Mouse (Mus musculus) limb, embryonic 12.5 days (tissue): ENCODE data around the gene Nkx1-2. TPM values are rescaled to one million over a fixed set of nuclear protein-coding genes. Genes with fewer than 3 reads are reported as not detected.
A peak's percentile ranks its signal among the peaks of the same experiment; 100 is the strongest.

Source experiments
- ATAC-seq: fragments of 200-750 bp; cut with Nextera tagmentation; 2 replicates; pipeline ENCODE4 v1.8.0; 2017; ENCODE audit warnings: low read depth, moderate TSS enrichment; ENCODE audit not compliant: insufficient number of reproducible peaks, insufficient read depth, low FRiP score, low TSS enrichment
- H3K27ac ChIP-seq: fragments of 300-500 bp; sonication (generic); 2 replicates; pipeline ENCODE4 v1.5.1; 2016; ENCODE audit warnings: mild to moderate bottlenecking, moderate library complexity
- H3K27me3 ChIP-seq: fragments of 300-500 bp; sonication (generic); 2 replicates; pipeline ENCODE4 v1.6.1; 2016; ENCODE audit warnings: mild to moderate bottlenecking, moderate library complexity
- H3K36me3 ChIP-seq: fragments of 300-500 bp; sonication (generic); 2 replicates; pipeline ENCODE4 v1.6.1; 2016; ENCODE audit warnings: mild to moderate bottlenecking, moderate library complexity
- H3K4me1 ChIP-seq: fragments of 300-500 bp; sonication (generic); replicated peaks from 2 replicates; pipeline ENCODE4 v1.6.1; 2016
- H3K4me2 ChIP-seq: fragments of 300-500 bp; sonication (generic); 2 replicates; pipeline ENCODE4 v1.6.1; 2016; ENCODE audit warnings: mild to moderate bottlenecking, moderate library complexity
- H3K4me3 ChIP-seq: fragments of 300-500 bp; sonication (generic); replicated peaks from 2 replicates; pipeline ENCODE4 v1.5.1; 2016; ENCODE audit warnings: mild to moderate bottlenecking
- H3K9ac ChIP-seq: fragments of 300-500 bp; sonication (generic); replicated peaks from 2 replicates; pipeline ENCODE4 v1.6.1; 2016; ENCODE audit warnings: mild to moderate bottlenecking, moderate library complexity
- H3K9me3 ChIP-seq: fragments of 300-500 bp; sonication (generic); 2 replicates; pipeline ENCODE4 v1.6.1; 2016; ENCODE audit warnings: mild to moderate bottlenecking, moderate library complexity
- WGBS: fragments of 180-500 bp; shearing (Covaris S2); methylation state at CpG from one replicate; pipeline ENCODE4 v1.1.7; 2016; 5-methylcytosine and 5-hydroxymethylcytosine counted together
- polyA plus RNA-seq: library from polyadenylated mRNA; unstranded; fragments of >200 nt; fragmentation: Nextera tagmentation; extraction: Ambion mirVana; gene quantifications from 2 replicates; pipeline ENCODE4 v1.2.1, GENCODE M21; 2016

Nkx1-2 gene
- polyA plus RNA-seq, 1 experiment from 2014 or later: not detected

- peaks cover 76% of the 10 kb centered on the region for H3K36me3 ChIP-seq
- no peak overlapping the region for H3K4me3 ChIP-seq
- H3K9ac ChIP-seq: no peak overlapping the region
- H3K9me3 ChIP-seq: no peaks in the 10 kb centered on the region
- WGBS: 32% methylated on average over 3 of the region's 3 CpGs
- no peak overlapping the region for H3K27ac ChIP-seq
- no peak overlapping the region for H3K4me2 ChIP-seq
- ATAC-seq: no peak
- H3K27me3 ChIP-seq: no peaks in the 10 kb centered on the region
- H3K4me1 ChIP-seq: 0 out of 2 replicates have a peak, but pooled peaks cover under 1% of the 10 kb centered on the region
These were observed 40.2 kb downstream of the Nkx1-2 start for GRCm38 (mm10) chr7:132559138-132559766.

GRCm38 (mm10) chr7:132558141-132558736 lies 41.2 kb downstream of the Nkx1-2 start:
- no peaks in the 10 kb centered on the region for H3K9me3 ChIP-seq
- 90% methylated on average over 7 of the region's 7 CpGs for WGBS
- H3K27ac ChIP-seq: no peak overlapping the region
- H3K4me1 ChIP-seq: 0 out of 2 replicates have a peak, but pooled peaks cover 3% of the 10 kb centered on the region
- H3K4me3 ChIP-seq: no peak overlapping the region
- no peak overlapping the region for H3K9ac ChIP-seq
- H3K36me3 ChIP-seq: peaks cover 66% of the 10 kb centered on the region
- H3K4me2 ChIP-seq: no peak overlapping the region
- H3K27me3 ChIP-seq: no peaks in the 10 kb centered on the region
- no peak for ATAC-seq

- no peak for ATAC-seq
- H3K4me2 ChIP-seq: no peak overlapping the region
- H3K4me3 ChIP-seq: no peak overlapping the region
- 74% methylated on average over 5 of the region's 5 CpGs for WGBS
- no peak overlapping the region for H3K27ac ChIP-seq
- peaks cover 49% of the 10 kb centered on the region for H3K36me3 ChIP-seq
- no peaks in the 10 kb centered on the region for H3K9me3 ChIP-seq
- H3K9ac ChIP-seq: no peak overlapping the region
- 0 out of 2 replicates have a peak, but pooled peaks cover 3% of the 10 kb centered on the region for H3K4me1 ChIP-seq
- no peaks in the 10 kb centered on the region; the same call in 1 of the 2 replicates for H3K27me3 ChIP-seq
These were observed 42.9 kb downstream of the Nkx1-2 start for GRCm38 (mm10) chr7:132556575-132556974.

- 28% methylated on average over 4 of the region's 4 CpGs for WGBS
- ATAC-seq: no peak
- Histone ChIP-seq H3K9ac (no peak overlapping the region), H3K27ac (no peak overlapping the region), H3K4me2 (no peak overlapping the region), H3K36me3 (peaks cover 42% of the 10 kb centered on the region), H3K4me1 (0 out of 2 replicates have a peak, but pooled peaks cover 6% of the 10 kb centered on the region), H3K9me3 (no peaks in the 10 kb centered on the region), H3K27me3 (no peaks in the 10 kb centered on the region; the same call in 1 of the 2 replicates), H3K4me3 (no peak overlapping the region)
These were observed 43.5 kb downstream of the Nkx1-2 start for GRCm38 (mm10) chr7:132555911-132556310.

GRCm38 (mm10) chr7:132554091-132554490 lies 45.3 kb downstream of the Nkx1-2 start:
- no peak overlapping the region for H3K9ac ChIP-seq
- no peak for ATAC-seq
- no peak overlapping the region for H3K27ac ChIP-seq
- peaks cover 24% of the 10 kb centered on the region for H3K36me3 ChIP-seq
- H3K9me3 ChIP-seq: no peaks in the 10 kb centered on the region
- no peak overlapping the region for H3K4me2 ChIP-seq
- WGBS: 65% methylated on average over 2 of the region's 2 CpGs
- H3K4me3 ChIP-seq: no peak overlapping the region
- H3K27me3 ChIP-seq: no peaks in the 10 kb centered on the region; the same call in 1 of the 2 replicates
- H3K4me1 ChIP-seq: 0 out of 2 replicates have a peak, but pooled peaks cover 6% of the 10 kb centered on the region

- Histone ChIP-seq H3K27me3 (no peaks in the 10 kb centered on the region; the same call in 1 of the 2 replicates), H3K9ac (peak overlapping the region; percentile 63), H3K9me3 (no peaks in the 10 kb centered on the region), H3K4me2 (peak overlapping the region; percentile 84), H3K4me3 (peak overlapping the region; percentile 49), H3K4me1 (0 out of 2 replicates have a peak, but pooled peaks cover 6% of the 10 kb centered on the region), H3K36me3 (peaks cover 2% of the 10 kb centered on the region; the same call in 1 of the 2 replicates), H3K27ac (peak overlapping the region; percentile 29; the same call in 1 of the 2 replicates)
- peak; percentile 91 for ATAC-seq
- under 1% methylated on average over 27 of the region's 27 CpGs for WGBS
These were observed 47.9 kb downstream of the Nkx1-2 start for GRCm38 (mm10) chr7:132551351-132552126.

GRCm38 (mm10) chr7:132547126-132547525 lies 52.3 kb downstream of the Nkx1-2 start:
- H3K4me2 ChIP-seq: no peak overlapping the region
- 74% methylated on average over 3 of the region's 3 CpGs for WGBS

More at GRCm38 (mm10) chr7:132547126-132547525, 52.3 kb downstream of the Nkx1-2 start:
- H3K27ac ChIP-seq: no peak overlapping the region
- no peaks in the 10 kb centered on the region for H3K9me3 ChIP-seq
- no peak for ATAC-seq
- no peaks in the 10 kb centered on the region for H3K27me3 ChIP-seq
- no peak overlapping the region for H3K4me3 ChIP-seq
- H3K36me3 ChIP-seq: no peaks in the 10 kb centered on the region
- no peak overlapping the region for H3K9ac ChIP-seq
- 0 out of 2 replicates have a peak, but pooled peaks cover 3% of the 10 kb centered on the region for H3K4me1 ChIP-seq

Other genes starting within 250 kb of the Nkx1-2 start
- 138 and 144 TPM in 2 replicates for gene Oat, start 23.2 kb downstream of the Nkx1-2 start, polyA plus RNA-seq
- 16.8 and 22.5 TPM in 2 replicates for gene Lhpp, start 11.0 kb upstream of the Nkx1-2 start, polyA plus RNA-seq
- 27.7 and 29.8 TPM in 2 replicates for gene Fam53b, start 214.2 kb upstream of the Nkx1-2 start, polyA plus RNA-seq